Mouse (Mus musculus): ENCODE data around the gene Fcgr1. TPM values are rescaled to one million over a fixed set of nuclear protein-coding genes. Genes with fewer than 3 reads are reported as not detected.
A peak's percentile ranks its signal among the peaks of the same experiment; 100 is the strongest.

Fcgr1 gene
- polyA plus RNA-seq, 1 experiment: 6.2 TPM

DNA sequence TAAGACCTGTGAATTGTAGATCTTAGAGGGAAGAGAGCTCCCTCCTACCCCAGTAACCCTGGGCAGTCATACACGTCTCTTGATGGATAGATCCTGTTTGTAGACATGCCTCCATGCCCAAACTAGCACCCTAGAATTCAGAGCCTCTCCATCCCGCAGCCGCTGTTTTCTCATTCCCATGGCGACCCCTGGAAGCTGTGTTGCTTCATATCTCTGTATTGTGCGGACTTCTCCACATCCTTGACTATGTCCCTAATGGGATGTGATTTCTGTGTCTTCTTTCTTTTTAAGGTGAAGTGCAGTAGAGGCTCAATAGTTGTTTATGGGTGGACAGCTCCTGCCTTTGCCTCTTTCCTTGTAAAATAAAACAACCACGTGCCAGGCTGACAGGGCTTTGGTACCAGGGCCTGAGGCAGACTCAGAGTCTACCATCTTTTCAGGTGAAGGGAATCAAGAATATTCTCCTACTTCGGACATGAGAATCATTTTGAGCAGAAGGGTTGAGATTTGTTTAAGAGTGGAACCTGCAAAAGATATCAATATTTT is 29.3 kb downstream of the Fcgr1 start:
- 53% methylated on average over 7 of the region's 7 CpGs for WGBS
- peak overlapping the region; percentile 97; the same call in 1 of the 2 replicates for H3K27ac ChIP-seq (ENCODE audit: control insufficient read depth, insufficient read depth, low read depth, low read length, poor library complexity)
- no peak for TF ChIP-seq CTCF (IDR thresholded peaks at IDR 0.05; ENCODE audit: control insufficient read depth, insufficient read depth, low read length)
- no peak for TF ChIP-seq POLR2A (IDR thresholded peaks at IDR 0.05; ENCODE audit: borderline replicate concordance, control insufficient read depth, low read depth, low read length)
- H3K4me1 ChIP-seq (ENCODE audit: control insufficient read depth, insufficient read depth, low read length): no peaks in the 10 kb centered on the region; the same call in 1 of the 2 replicates
- H3K4me3 ChIP-seq (replicated peaks; ENCODE audit: control insufficient read depth, low read depth, low read length): peak overlapping the region; percentile 26

DNA sequence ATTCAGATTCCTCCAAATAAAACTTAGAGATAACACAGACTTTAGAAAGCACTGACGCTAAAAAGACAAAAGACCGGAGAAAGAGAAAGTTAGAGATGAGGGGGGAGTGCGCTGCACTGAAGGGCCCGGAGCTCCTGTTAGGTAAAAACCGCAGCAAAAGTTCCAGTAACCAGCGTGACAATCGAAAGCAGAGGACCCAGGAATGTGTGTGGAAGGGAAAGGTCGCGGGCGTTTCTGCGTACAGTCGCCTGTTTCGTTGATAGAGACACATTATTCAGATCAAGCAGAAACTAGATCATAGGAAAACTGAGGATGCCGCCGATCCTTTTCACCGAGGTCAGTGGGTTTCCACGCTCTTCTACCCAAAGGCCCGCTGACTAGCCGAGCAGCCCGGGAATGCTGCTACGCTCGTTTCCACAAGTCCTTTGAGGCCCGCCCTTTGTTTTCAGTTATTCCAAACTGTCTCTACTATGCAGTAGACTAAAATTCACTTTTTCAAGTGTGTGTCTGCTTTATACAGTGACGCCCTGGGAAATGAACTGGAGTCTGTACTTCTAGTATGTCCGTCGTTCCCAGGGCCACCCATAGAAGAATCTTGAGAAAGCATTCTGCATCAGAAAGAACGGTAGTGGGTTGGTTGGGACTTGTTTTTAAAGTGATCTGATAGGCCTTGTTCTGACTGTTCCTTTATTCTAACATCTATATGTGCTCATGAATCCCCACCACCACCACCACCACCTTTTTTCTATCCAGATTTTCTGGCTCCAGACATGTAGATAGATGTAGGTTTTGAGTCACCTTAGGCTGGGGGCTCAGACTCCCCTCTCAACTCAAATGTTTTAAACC is 30.0 kb downstream of the Fcgr1 start:
- H3K27ac ChIP-seq (ENCODE audit: control insufficient read depth, insufficient read depth, low read depth, low read length, poor library complexity): peak overlapping the region; percentile 97
- TF ChIP-seq CTCF (IDR thresholded peaks at IDR 0.05; ENCODE audit: control insufficient read depth, insufficient read depth, low read length) (no peak), POLR2A (IDR thresholded peaks at IDR 0.05; ENCODE audit: borderline replicate concordance, control insufficient read depth, low read depth, low read length) (no peak)
- no peaks in the 10 kb centered on the region; the same call in 1 of the 2 replicates for H3K4me1 ChIP-seq (ENCODE audit: control insufficient read depth, insufficient read depth, low read length)
- under 1% methylated on average over 27 of the region's 27 CpGs for WGBS
- H3K4me3 ChIP-seq (replicated peaks; ENCODE audit: control insufficient read depth, low read depth, low read length): peak overlapping the region; percentile 57

GRCm38 (mm10) chr3:96262979-96263550 is 30.7 kb downstream of the Fcgr1 start, which contains the start of gene Hist2h4:
Gene Hist2h4, minus strand, starts transcription at chr3:96263311.
- Histone ChIP-seq H3K4me1 (ENCODE audit: control insufficient read depth, insufficient read depth, low read length) (no peaks in the 10 kb centered on the region; the same call in 1 of the 2 replicates), H3K27ac (ENCODE audit: control insufficient read depth, insufficient read depth, low read depth, low read length, poor library complexity) (peak within 1 kb of the TSS; percentile 98), H3K4me3 (replicated peaks; ENCODE audit: control insufficient read depth, low read depth, low read length) (peak within 1 kb of the TSS; percentile 74)
- WGBS: under 1% methylated on average over 40 of the region's 40 CpGs
- TF ChIP-seq POLR2A (IDR thresholded peaks at IDR 0.05; ENCODE audit: borderline replicate concordance, control insufficient read depth, low read depth, low read length) (peak; percentile 100), CTCF (IDR thresholded peaks at IDR 0.05; ENCODE audit: control insufficient read depth, insufficient read depth, low read length) (peak; percentile 26; the same call in 1 of the 2 replicates)

- peak overlapping the region; percentile 98 for H3K27ac ChIP-seq (ENCODE audit: control insufficient read depth, insufficient read depth, low read depth, low read length, poor library complexity)
- TF ChIP-seq CTCF (IDR thresholded peaks at IDR 0.05; ENCODE audit: control insufficient read depth, insufficient read depth, low read length) (no peak; the same call in 1 of the 2 replicates), POLR2A (IDR thresholded peaks at IDR 0.05; ENCODE audit: borderline replicate concordance, control insufficient read depth, low read depth, low read length) (peak; percentile 56)
- WGBS: under 1% methylated on average over 19 of the region's 19 CpGs
Observed at GRCm38 (mm10) chr3:96262216-96262875, 31.4 kb downstream of the Fcgr1 start.

GRCm38 (mm10) chr3:96261623-96262022 is 32.1 kb downstream of the Fcgr1 start:
- TF ChIP-seq CTCF (IDR thresholded peaks at IDR 0.05; ENCODE audit: control insufficient read depth, insufficient read depth, low read length) (no peak), POLR2A (IDR thresholded peaks at IDR 0.05; ENCODE audit: borderline replicate concordance, control insufficient read depth, low read depth, low read length) (no peak)
- 49% methylated on average over 3 of the region's 3 CpGs for WGBS
- peak overlapping the region; percentile 98 for H3K27ac ChIP-seq (ENCODE audit: control insufficient read depth, insufficient read depth, low read depth, low read length, poor library complexity)
- H3K4me3 ChIP-seq (replicated peaks; ENCODE audit: control insufficient read depth, low read depth, low read length): peak overlapping the region; percentile 38
- no peaks in the 10 kb centered on the region; the same call in 1 of the 2 replicates for H3K4me1 ChIP-seq (ENCODE audit: control insufficient read depth, insufficient read depth, low read length)

More at GRCm38 (mm10) chr3:96262216-96262875, 31.4 kb downstream of the Fcgr1 start:
- Histone ChIP-seq H3K4me3 (replicated peaks; ENCODE audit: control insufficient read depth, low read depth, low read length) (peak overlapping the region; percentile 74), H3K4me1 (ENCODE audit: control insufficient read depth, insufficient read depth, low read length) (no peaks in the 10 kb centered on the region; the same call in 1 of the 2 replicates)

- Histone ChIP-seq H3K27ac (ENCODE audit: control insufficient read depth, insufficient read depth, low read depth, low read length, poor library complexity) (no peak overlapping the region), H3K4me3 (replicated peaks; ENCODE audit: control insufficient read depth, low read depth, low read length) (no peak overlapping the region), H3K4me1 (ENCODE audit: control insufficient read depth, insufficient read depth, low read length) (no peaks in the 10 kb centered on the region; the same call in 1 of the 2 replicates)
- 88% methylated on average over 5 of the region's 5 CpGs for WGBS
- no peak for TF ChIP-seq POLR2A (IDR thresholded peaks at IDR 0.05; ENCODE audit: borderline replicate concordance, control insufficient read depth, low read depth, low read length)
- TF ChIP-seq CTCF (IDR thresholded peaks at IDR 0.05; ENCODE audit: control insufficient read depth, insufficient read depth, low read length): no peak
Observed at GRCm38 (mm10) chr3:96260220-96260619, 33.5 kb downstream of the Fcgr1 start.

GRCm38 (mm10) chr3:96257190-96257589 is 36.6 kb downstream of the Fcgr1 start:
- H3K27ac ChIP-seq (ENCODE audit: control insufficient read depth, insufficient read depth, low read depth, low read length, poor library complexity): no peak overlapping the region
- H3K4me1 ChIP-seq (ENCODE audit: control insufficient read depth, insufficient read depth, low read length): no peaks in the 10 kb centered on the region; the same call in 1 of the 2 replicates
- 76% methylated on average over 3 of the region's 3 CpGs for WGBS
- TF ChIP-seq CTCF (IDR thresholded peaks at IDR 0.05; ENCODE audit: control insufficient read depth, insufficient read depth, low read length) (no peak), POLR2A (IDR thresholded peaks at IDR 0.05; ENCODE audit: borderline replicate concordance, control insufficient read depth, low read depth, low read length) (no peak)
- H3K4me3 ChIP-seq (replicated peaks; ENCODE audit: control insufficient read depth, low read depth, low read length): no peak overlapping the region

All from bone marrow, adult 2 months (tissue).